Mouse (Mus musculus): ENCODE data around the gene Gm28042.

Gm28042 gene

DNA sequence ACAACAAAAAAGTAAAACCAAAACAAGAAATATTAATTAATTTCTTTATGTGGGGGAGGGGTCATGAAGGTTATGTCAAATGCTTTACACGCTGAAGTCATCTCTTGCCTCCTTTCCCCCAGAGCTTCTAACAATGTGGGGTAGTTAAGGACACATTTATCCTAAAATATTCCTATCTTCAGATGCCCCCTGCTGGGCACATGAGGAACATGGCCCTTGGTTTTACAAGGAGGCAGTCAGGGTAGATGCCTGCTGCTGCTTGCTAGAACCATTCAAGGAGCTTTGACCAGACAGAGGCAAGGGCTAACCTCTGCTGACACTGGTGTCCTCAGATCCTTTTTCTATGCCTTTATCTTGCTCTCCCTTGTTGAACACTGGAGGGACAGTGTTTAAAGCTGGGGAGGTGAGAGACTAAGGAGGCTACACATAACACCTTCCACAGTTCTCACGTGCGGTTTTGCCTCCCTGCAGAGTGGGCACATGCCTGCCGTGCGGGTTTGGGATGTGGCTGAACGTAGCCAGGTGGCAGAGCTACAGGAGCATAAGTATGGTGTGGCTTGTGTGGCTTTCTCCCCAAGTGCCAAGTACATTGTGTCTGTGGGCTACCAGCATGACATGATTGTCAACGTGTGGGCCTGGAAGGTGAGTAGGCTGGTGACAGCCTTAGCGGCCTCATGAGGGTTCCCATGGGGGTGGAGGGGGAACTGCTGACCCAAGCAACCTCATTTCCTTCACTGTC, 15.7 kb upstream of the Gm28042 start:
- no peak for DNase-seq (ENCODE audit: low read depth, low spot score)

DNA sequence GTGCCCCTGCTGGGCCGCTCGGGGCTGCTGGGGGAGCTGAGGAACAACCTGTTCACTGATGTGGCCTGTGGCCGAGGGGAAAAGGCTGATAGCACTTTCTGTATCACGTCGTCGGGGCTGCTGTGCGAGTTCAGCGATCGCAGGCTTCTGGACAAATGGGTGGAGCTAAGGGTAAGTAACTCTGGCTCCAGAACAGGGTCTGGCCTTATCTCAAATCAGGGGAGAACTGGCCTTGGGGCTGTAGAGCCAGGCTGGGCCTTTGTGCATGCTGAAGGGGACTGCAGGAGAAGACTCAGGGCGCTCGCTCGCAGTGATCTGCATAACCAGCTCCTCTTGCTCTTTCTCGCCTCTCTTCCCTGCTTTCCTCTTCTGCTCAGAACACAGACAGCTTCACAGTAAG, 14.4 kb upstream of the Gm28042 start:
- DNase-seq (ENCODE audit: low read depth, low spot score) = no peak

DNA sequence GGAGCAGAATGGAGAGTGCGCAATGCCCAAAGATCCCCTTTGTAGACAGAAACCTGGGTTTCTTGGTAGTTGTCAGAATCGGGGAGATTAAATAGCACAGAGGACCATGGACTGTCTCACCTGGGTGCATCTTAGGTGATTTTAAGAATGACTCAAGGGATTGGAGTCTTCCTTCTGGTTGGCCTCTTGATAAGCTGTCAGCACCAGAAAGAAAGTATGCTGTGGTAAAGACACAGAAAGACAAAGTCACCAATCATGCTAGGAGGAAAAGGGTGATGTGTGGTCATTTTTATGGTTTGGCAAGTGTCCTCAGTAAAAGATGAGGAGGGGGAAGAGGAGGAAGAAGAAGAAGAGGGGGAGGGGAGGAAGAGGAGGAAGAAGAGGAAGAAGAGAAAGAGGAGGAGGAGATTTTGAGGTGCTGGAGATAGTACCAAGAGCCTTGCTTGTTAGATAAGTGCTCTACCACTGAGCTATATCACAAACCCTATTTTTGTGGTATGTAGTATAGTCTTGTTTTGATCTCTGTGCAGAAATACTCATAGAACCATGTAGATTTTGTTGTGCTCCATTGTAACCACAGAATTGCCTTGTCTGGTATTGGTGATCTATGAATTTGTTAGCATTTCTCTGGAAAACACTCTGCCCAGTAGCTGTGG, 13.3 kb upstream of the Gm28042 start:
- DNase-seq (ENCODE audit: low read depth, low spot score) = no peak

DNA sequence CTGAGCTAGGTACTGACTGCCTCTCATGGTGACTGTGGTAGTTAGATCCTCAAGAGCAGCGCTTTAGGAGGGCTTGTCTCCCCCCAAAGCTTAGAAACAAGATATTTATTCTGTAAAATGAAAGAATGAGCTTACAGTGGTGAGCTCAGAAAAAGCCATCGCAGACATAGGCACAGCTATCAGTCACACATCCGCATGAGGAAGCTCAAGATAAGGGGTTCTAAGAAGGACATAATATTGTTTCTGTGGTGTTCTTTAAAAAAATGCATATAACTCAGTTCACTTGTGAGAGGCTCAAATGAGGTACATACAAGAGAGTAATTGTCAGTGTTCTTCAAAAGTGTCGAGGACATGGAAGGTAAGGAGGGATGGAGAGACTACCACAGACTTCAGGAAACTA, 11.4 kb upstream of the Gm28042 start:
- no peak for DNase-seq (ENCODE audit: low read depth, low spot score)

DNA sequence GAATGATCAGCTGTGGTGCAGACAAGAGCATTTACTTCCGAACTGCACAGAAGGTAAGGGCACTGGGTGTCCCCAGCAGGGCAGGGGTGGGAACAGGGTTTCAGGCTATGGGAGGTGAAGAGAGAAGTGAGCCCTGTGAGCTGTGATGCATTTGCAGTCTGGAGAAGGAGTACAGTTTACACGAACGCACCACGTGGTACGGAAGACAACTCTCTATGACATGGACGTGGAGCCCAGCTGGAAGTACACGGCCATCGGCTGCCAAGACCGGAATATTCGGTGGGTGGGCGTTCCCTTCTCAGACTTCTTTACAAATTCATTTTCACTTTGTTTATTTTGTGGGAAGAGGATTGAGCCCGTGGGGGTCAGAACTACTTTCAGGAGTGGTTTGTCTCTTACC, 9.7 kb upstream of the Gm28042 start:
- DNase-seq (ENCODE audit: low read depth, low spot score) = no peak

DNA sequence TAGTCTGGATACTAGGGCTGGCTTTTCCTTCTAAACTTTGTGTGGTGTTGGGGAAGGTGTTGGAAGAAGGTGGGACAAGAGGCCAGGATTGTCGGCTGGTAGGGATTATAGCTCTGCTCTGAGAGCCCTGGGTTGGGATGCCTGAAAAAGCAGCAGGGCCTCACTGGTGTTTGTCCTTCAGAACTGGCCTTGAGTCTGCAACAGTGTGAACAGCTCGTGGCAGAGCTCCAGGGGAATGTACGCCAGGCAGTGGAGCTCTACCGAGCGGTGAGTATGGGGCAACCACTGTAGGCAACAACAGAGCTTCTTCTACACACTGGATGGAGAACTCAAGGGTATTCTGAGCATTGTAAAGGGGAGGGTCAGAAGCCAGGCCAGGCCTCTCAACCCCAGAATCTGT, 3.0 kb upstream of the Gm28042 start:
- no peak for DNase-seq (ENCODE audit: low read depth, low spot score)

DNA sequence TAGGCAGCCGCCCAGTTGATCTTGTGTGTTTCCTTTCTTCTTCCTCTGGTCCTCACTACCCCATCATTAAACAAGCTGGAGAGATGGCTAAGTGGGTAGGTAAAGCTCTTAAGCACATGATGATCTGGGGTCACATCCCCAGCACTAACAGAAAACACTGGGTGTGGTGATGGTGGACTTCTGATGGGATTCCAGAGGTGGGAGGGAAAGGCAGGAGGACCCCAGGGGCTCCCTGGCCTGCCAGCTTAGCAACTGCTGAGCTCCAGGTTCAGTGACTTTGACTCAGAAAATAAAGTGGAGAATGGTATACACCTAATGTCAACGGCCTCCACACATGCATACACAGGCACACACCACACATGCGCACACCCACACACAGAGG, 648 bp downstream of the Gm28042 start:
- no peak for DNase-seq (ENCODE audit: low read depth, low spot score)

DNA sequence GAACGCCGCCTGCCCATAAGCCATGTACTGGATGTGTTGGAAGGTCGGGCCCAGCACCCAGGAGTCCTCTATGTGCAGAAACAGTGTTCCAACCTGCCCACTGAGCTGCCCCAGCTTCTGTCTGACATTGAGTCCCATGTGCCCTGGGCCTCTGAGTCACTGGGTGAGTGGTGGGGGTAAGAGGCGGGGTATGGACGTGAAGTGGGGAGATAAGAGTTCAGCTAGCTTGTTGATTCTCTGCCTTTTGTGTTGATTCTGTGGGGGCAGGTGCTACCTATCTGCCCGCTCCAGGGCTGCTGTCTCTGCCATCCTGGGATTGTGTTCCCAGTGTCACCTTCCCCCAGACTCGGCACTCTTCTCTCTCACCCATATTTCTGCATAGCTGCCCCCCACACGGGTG, 3.1 kb downstream of the Gm28042 start:
- DNase-seq (ENCODE audit: low read depth, low spot score) = no peak

DNA sequence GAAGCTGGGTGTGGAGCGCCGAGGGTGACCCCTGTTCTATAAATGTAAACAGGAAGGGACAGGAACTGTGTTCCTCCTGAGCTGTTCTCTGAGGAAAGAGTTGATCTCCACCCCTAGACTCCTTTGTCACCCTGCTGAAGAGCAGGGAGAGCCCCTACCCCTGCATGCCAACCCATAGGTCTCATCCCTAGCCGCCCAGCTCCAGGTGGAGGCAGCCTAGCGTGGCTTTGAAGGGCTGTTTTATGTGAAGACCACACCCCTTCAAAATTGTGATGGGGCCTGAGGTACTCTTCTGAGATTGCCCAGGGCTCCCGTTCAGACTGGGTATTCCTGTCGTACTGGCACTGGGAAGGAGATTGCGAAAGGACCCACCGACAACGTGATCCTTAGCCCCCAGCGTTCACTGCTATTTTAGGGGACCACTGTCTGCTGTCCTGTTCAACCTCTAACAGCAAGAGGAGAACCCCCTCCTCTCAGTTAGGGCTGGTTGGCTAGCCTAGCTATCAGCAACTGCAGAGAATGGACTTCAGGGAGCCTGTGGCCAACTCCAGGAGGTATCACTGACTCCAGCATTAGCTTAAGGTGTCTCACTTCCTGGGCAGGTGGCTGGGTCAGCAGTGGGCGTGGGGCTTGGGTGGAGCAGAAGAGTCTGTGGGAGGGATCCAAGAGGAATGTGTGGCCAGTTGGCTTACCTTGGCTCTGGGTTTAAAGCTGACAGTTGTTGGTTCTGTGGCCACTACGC, 5.6 kb downstream of the Gm28042 start, which contains the start of gene Pla2g4b:
Pla2g4b (plus strand) TSS at position 692 of the 742 bp plus-strand sequence.
- DNase-seq (ENCODE audit: low read depth, low spot score) = no peak

DNA sequence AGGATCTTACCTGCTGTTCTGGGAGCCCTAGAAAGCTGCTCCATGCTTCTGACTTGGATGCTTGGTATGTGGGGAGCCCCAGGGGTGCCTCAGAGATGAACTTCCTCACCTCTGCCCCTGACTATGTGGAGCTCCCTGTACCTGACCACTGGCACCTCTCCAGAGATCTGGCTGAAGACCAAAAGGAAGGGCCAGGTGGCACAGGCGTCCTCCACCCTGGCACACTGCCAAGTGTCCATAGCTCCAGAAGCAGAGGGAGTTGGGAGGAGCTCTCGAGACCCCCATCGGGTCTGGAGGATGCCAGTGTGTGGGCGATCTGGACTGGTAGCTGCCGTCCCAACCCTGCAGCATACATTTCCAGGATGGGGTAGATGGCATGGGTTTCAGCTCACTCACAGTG, 6.4 kb downstream of the Gm28042 start:
- no peak for DNase-seq (ENCODE audit: low read depth, low spot score)

DNA sequence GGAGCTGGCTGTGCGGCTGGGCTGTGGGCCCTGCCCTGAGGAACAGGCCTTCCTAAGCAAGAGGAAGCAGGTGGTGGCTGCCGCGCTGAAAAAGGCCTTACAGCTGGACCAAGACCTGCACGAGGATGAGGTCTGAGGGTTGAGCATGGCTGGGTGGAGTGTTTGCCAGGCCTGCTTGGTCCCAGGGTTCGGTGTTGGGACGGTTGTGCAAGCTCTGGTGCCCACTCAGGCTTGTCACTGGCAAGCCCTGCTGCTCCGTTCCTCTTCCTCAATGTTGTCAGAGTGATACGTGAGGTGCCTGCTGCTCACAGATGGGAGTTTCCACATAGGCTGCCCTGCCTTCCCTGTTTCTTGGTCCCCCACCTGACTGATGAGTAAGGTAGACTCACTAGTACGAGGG, 10.5 kb downstream of the Gm28042 start:
- DNase-seq (ENCODE audit: low read depth, low spot score) = no peak

DNA sequence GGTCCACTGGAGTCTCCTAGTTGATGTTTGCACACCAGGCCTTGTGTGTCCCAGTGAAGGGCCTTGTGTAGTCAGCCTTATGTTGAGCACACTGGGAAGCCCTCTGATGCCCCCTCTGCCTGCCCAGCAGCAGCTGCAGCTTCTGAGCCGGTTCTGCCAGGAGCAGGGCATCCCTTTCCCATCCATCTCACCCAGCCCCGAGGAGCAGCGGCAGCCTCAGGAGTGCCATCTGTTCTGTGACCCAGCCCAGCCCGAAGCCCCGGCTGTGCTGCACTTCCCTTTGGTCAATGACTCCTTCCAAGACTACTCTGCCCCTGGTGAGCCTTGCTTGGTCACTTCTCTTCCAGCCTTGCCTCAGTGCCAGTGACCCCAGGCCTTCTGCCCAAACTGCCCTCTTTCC, 13.7 kb downstream of the Gm28042 start:
- DNase-seq (ENCODE audit: low read depth, low spot score) = no peak

DNA sequence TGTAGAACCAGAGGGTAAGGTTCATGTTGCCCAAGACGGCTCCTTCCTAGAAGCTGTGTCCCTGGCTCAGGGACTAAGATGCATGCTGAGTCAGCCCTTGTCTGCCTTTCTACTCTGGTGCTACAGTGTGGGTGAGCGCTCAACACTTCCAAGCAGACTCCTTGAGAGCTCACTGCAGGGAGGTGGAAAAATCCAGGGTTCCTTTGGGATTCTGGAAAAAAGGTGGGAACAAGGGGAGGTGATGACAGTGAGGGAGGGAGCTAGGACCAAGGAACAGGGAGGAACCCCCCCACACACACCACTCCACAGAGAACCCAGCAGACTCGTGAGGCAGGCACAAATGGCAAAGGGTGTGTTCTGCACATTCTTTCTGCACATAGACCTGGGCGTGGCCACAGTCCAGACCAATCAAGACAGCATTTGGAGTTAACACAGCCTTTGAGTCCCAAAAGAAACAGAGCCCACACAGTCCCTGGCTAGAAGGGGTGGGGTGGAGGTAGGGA, 16.9 kb downstream of the Gm28042 start:
- peak; percentile 38 for DNase-seq (ENCODE audit: low read depth, low spot score)

DNA sequence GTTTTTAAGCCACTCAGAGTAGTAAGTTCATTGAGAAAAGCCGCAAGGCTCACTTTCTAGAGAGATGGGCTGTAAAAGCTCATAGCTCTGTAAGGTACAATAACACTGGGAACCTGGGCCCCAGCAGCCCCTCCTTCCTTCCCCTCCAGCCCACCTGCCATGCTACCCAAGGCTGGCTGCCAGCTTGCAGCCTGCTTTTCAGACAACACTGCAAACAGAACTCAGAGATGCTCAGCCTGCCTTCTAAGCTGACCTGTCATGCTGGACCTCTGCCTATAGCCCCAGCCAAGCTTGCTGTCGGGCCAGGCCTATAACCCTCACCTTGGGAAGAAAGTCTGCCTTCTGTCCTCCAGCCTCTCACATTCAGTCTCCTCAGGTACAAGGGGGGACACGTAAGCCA, 17.4 kb downstream of the Gm28042 start:
- no peak for DNase-seq (ENCODE audit: low read depth, low spot score)

DNA sequence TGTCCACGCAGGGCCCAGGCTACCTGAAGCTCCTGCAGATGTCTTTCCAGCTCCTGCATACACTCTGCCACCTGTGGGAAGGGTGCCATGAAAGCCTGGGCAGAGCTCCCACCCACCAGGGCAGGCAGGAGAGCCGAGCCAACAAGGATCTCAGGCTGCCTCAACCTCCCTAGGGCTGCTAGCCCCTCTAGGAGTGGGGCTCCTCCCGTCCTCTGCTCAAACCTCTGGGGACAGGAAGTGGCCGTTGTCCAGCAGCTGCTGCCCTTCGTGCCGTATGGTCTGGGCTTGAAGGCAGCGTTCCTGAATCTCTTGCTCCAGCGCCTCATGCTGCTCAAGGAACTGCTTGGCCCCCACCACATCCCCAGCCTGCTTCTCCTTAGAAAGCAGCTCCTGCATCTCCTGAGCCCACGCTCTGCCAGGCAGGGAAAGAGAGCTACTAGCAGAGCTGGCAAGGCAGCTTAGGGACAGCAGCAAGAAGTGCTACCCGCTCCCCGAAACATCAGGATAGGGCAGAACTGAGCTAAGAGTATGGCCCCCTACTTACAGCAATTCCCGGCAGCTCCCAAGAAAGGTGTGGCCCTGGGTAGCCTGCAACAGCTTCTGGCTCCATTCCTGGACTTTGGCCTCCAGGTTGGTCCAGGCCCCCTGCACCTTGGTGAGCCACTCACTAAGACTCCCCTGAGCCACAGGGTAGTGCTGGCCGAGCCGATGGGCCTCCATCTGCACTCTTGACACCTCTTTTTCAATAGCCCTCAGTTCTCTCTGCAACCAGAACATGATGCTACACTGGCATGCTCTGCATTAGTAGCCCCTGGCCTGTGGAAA, 19.4 kb downstream of the Gm28042 start:
- no peak for DNase-seq (ENCODE audit: low read depth, low spot score)

DNA sequence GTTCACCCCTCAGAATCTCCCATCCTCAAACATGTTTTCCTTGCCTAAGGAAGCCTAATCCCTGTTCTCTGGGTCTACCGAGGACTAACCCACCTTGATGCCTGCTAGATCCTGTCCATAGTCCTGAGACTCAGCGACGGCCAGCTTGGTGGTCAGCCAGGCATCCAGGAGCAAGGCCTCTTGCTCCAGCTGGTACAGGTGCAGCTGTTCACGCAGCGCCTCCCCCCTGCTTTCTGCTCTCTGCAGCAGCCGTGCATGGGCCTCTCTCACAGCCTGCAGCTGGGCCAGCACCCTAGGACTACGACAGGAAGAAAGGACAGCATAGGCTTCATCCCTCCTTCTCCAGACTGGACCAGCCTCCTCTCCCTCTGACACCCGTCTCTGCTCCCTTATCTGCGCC, 20.9 kb downstream of the Gm28042 start:
- DNase-seq (ENCODE audit: low read depth, low spot score) = no peak

DNA sequence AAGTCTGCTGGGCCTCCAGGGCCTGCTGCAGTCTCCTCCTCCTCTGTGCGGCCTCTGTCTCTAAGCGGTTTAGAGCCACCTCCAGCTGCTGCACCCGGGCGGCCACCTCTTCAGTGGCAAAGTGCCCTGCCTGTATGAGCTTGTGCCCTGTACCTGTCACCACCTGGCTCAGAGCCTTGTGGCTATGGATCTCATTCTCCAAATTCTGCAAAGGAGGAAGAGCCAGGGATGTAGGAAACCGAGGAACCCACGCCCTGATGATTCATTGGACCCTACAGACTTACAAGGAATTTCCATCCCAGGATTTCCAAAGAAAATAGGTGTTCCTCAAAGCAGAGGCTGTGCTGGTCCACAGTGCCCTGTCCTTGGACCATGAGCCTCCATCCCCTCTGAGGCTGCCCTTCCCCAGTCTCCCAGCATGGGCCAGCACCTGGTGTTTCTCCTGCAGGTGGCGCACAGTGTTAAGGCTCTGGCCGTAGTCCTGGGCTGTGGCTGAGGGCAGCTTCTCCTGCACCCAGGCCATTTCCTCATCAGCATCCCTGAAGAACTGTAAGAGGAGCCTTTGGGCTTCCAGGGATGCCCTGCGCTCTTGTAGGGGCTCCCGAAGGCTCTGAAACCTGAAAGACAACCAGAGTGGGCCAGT, 22.5 kb downstream of the Gm28042 start:
- DNase-seq (ENCODE audit: low read depth, low spot score) = no peak

DNA sequence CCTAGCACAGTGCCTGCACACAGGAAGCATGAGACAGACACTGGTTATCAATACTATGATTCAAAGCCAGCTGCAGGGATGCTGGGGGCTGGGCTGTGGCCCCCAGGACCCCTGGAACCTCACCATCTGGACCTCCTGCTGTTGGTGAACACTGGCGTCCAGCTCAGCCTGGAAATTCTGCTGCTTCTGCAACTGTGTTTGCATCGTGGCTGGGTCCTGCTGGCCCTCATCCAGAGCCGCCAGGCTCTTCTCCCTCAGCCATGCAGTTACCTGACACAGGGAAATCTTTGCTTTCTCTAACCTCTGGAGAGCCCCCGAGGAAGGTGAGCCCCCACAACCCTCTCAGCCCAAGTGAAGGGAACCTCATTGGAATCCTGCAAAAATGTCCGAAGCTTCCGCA, 24.1 kb downstream of the Gm28042 start:
- no peak for DNase-seq (ENCODE audit: low read depth, low spot score)

DNA sequence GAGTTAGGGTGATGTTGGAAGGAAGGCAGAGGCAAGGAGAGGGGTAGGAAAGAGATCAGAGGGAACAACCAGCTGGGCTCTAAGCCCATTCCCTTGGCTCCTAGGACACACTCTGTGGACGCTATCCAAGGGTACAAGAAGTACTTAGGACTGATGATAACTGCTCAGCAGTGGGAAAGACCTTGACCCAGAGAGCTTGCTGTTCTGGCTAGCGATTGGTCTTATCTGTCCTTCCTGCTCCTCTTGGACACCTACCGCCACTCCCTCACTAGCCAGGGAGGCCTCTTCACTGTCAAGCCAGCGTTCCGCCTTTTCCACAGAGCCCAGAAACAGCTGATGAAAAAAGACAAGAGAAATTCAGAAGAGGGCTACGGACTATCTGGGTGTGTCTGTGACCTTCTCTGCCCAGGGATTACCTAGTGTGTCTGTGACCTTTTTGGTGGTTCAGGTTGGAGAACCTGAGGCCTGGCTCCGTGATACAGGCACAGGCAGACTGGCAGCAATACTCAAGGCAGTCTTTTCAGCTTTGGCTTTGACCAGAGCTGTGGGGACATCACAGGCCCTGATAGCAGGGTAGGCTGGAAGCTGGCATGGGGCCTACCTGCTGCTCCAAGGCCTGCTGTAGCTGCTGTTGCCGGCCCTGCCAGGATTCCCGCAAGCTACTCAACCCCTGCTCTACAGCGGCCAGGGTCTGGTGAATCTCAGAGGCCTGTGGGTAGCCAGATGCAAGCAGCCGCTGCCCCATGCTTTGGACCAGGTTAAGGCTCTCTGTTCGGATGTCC, 27.7 kb downstream of the Gm28042 start:
- no peak for DNase-seq (ENCODE audit: low read depth, low spot score)

DNA sequence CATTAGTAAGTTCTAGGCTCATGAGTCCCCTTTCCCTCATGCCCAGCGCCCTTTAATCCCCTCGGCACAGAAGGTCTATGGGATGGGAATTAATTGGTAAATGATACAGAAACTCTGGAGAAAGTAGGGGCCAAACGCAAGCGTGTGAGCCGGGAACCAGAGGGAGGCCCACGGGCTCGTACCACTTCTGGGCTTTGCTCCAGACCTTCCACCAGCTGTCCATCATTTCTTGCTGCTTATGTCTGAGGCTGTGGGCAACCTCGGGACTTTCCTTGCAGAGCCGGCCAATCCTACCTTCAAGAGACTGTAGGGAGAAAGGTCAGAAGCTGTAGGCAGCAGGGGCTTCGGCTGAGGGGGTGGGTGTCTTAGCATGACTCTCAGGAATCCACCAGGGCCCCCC, 28.6 kb downstream of the Gm28042 start:
- no peak for DNase-seq (ENCODE audit: low read depth, low spot score)
